Mouse (Mus musculus): ENCODE results near the gene Scn8a. TPM values are rescaled to one million over a fixed set of nuclear protein-coding genes. Genes with fewer than 3 reads are reported as not detected.
A peak's percentile ranks its signal among the peaks of the same experiment; 100 is the strongest.

Gene Scn8a
- polyA plus RNA-seq, 1 experiment from 2014 or later: 0.59 TPM

DNA sequence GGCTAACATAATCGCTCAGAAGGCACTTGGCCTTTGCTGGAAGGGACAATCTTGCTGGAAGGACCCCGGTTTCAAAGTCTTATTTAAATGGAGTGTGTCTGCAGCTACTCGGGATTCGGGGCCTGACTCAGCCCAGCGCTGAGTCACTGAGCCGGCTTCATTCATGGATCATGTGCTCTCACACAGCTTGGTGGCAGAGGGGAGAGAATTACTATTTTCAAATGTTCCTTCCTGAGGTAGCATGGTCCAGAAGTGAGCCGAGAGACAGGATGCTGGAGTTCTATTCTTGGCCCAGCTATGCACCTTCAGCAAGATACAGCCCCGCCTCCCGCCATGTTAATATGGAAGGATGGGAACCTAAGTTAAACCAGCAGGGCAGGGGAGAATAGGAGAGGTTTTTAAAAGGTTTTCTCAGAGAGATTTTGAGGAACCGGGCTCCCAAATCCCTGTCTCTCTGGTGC lies 40.8 kb downstream of the Scn8a start:
- WGBS: 72% methylated on average over 10 of the region's 10 CpGs
- Histone ChIP-seq H3K36me3 (ENCODE audit: control insufficient read depth, insufficient read depth) (no peaks in the 10 kb centered on the region), H3K27ac (ENCODE audit: low read depth, low read length) (no peak overlapping the region), H3K9me3 (ENCODE audit: control insufficient read depth) (no peaks in the 10 kb centered on the region), H3K4me3 (ENCODE audit: low read depth, low read length) (no peak overlapping the region), H3K9ac (ENCODE audit: low read depth, low read length) (no peak overlapping the region), H3K4me2 (replicated peaks; ENCODE audit: low read depth) (no peak overlapping the region), H3K4me1 (replicated peaks; ENCODE audit: control insufficient read depth, insufficient read depth, low read length) (no peaks in the 10 kb centered on the region), H3K27me3 (replicated peaks; ENCODE audit: control insufficient read depth, insufficient read depth, low read length) (no peaks in the 10 kb centered on the region)
- ATAC-seq: no peak
- TF ChIP-seq CTCF (IDR thresholded peaks at IDR 0.05; ENCODE audit: low read depth): no peak

DNA sequence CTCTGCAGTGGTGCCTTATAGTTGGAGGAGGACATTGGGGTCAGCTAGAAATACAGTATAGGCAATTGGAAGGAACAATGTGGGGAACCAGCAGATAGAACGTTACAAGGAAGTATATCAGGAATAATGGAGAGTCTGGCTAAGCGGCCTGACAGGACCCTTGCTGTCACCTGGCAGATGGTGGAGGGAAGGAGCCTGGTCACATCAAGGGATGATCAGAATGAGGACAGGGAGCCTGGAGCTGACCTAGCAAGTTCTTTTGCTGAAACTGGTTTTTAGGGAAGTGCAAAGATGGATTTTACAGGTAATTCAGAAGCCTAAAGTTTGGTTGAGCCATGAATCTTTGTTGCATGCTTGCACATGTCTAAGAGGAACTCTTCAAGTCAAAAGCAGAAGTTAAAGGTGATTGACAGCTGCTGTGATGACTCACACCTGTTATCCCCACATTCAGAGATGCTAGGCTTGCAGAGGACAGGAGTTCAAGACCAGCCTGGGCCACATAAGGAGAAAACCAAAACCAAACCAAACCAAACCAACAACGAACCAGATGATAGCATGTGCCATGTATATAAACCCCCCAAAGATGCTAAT lies 43.1 kb downstream of the Scn8a start:
- Histone ChIP-seq H3K4me1 (replicated peaks; ENCODE audit: control insufficient read depth, insufficient read depth, low read length) (no peaks in the 10 kb centered on the region), H3K9ac (ENCODE audit: low read depth, low read length) (no peak overlapping the region), H3K27me3 (replicated peaks; ENCODE audit: control insufficient read depth, insufficient read depth, low read length) (no peaks in the 10 kb centered on the region), H3K9me3 (ENCODE audit: control insufficient read depth) (no peaks in the 10 kb centered on the region), H3K27ac (ENCODE audit: low read depth, low read length) (no peak overlapping the region), H3K4me2 (replicated peaks; ENCODE audit: low read depth) (no peak overlapping the region), H3K4me3 (ENCODE audit: low read depth, low read length) (no peak overlapping the region), H3K36me3 (ENCODE audit: control insufficient read depth, insufficient read depth) (no peaks in the 10 kb centered on the region)
- WGBS: 85% methylated on average over 3 of the region's 3 CpGs
- no peak for TF ChIP-seq CTCF (IDR thresholded peaks at IDR 0.05; ENCODE audit: low read depth)
- ATAC-seq: no peak

DNA sequence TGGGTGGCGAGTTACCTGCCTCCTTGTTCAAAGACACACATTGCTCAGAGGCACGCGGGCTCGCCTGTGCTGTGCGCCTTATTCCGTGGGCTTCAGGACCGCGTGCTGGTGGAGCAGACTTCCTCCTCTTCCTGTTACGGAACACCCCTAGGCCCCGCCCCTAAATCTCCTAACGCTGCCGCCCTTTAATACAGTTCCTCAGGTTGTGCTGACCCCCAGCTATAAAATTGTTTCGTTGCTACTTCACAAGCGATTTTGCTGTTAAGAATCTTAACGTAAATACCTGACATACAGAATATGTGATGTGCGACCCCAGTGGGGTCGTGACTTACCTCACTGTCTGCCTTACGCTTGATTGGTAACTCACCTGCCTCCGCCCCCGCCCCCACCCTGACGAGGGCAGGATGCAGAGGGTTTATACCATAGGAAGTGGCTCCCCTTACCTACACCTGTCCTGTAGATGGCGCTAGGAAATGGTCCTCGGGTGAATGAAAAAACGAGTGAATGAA lies 45.1 kb downstream of the Scn8a start:
- peak; percentile 79 for ATAC-seq
- Histone ChIP-seq H3K27ac (ENCODE audit: low read depth, low read length) (no peak overlapping the region), H3K9me3 (ENCODE audit: control insufficient read depth) (no peaks in the 10 kb centered on the region), H3K27me3 (replicated peaks; ENCODE audit: control insufficient read depth, insufficient read depth, low read length) (no peaks in the 10 kb centered on the region), H3K9ac (ENCODE audit: low read depth, low read length) (no peak overlapping the region), H3K4me3 (ENCODE audit: low read depth, low read length) (peak overlapping the region; percentile 23), H3K4me2 (replicated peaks; ENCODE audit: low read depth) (peak overlapping the region; percentile 63), H3K36me3 (ENCODE audit: control insufficient read depth, insufficient read depth) (no peaks in the 10 kb centered on the region), H3K4me1 (replicated peaks; ENCODE audit: control insufficient read depth, insufficient read depth, low read length) (no peaks in the 10 kb centered on the region)
- TF ChIP-seq CTCF (IDR thresholded peaks at IDR 0.05; ENCODE audit: low read depth): peak; percentile 76
- 2% methylated on average over 24 of the region's 24 CpGs for WGBS

DNA sequence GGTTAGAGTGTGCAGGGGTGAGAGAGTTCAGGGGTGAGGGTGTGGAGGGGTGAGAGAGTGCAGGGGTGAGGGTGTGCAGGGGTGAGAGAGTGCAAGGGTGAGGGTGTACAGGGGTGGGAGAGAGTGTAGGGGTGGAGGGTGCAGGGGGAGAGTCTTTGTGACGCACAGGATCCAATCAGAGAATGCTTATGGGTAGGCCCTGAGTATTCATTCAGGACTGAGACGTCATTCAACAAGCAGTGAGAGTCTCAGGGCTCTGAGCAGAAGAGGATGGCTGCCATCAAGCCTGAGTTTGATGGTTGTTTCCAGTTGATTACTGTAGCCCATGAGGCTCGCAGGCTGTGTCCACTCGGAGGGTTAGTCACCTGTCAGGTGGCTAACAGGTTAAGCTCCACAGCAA lies 48.4 kb downstream of the Scn8a start:
- no peaks in the 10 kb centered on the region for H3K9me3 ChIP-seq (ENCODE audit: control insufficient read depth)
- no peak for TF ChIP-seq CTCF (IDR thresholded peaks at IDR 0.05; ENCODE audit: low read depth)
- H3K27ac ChIP-seq (ENCODE audit: low read depth, low read length): no peak overlapping the region
- H3K4me3 ChIP-seq (ENCODE audit: low read depth, low read length): no peak overlapping the region
- 45% methylated on average over 4 of the region's 4 CpGs for WGBS
- H3K27me3 ChIP-seq (replicated peaks; ENCODE audit: control insufficient read depth, insufficient read depth, low read length): no peaks in the 10 kb centered on the region
- no peak overlapping the region for H3K9ac ChIP-seq (ENCODE audit: low read depth, low read length)
- no peak for ATAC-seq
- H3K36me3 ChIP-seq (ENCODE audit: control insufficient read depth, insufficient read depth): no peaks in the 10 kb centered on the region
- H3K4me2 ChIP-seq (replicated peaks; ENCODE audit: low read depth): no peak overlapping the region
- H3K4me1 ChIP-seq (replicated peaks; ENCODE audit: control insufficient read depth, insufficient read depth, low read length): no peaks in the 10 kb centered on the region

DNA sequence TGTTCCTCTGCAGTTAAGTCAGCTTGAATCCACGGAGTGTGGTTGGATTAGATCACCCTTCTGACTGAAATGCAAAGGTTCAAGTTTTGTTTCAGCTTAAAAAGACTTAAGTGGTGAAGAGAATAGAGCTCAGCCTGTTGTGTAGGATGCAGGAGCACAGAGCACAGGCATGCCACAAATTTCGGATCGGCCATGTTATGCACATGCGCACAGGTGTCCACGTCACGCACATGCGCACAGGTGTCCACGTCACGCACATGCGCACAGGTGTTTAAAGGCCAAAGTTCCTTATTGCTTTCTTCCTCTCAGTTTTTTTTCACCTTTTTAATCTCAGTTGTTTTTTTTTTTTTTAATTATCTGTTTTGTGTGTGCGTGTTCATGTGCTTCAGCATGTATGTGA lies 52.6 kb downstream of the Scn8a start:
- Histone ChIP-seq H3K4me2 (replicated peaks; ENCODE audit: low read depth) (no peak overlapping the region), H3K27me3 (replicated peaks; ENCODE audit: control insufficient read depth, insufficient read depth, low read length) (no peaks in the 10 kb centered on the region), H3K9me3 (ENCODE audit: control insufficient read depth) (no peaks in the 10 kb centered on the region), H3K27ac (ENCODE audit: low read depth, low read length) (no peak overlapping the region), H3K36me3 (ENCODE audit: control insufficient read depth, insufficient read depth) (no peaks in the 10 kb centered on the region), H3K9ac (ENCODE audit: low read depth, low read length) (no peak overlapping the region), H3K4me3 (ENCODE audit: low read depth, low read length) (no peak overlapping the region), H3K4me1 (replicated peaks; ENCODE audit: control insufficient read depth, insufficient read depth, low read length) (no peaks in the 10 kb centered on the region; the same call in 1 of the 2 replicates)
- WGBS: 94% methylated on average over 11 of the region's 11 CpGs
- TF ChIP-seq CTCF (IDR thresholded peaks at IDR 0.05; ENCODE audit: low read depth): no peak
- no peak for ATAC-seq

DNA sequence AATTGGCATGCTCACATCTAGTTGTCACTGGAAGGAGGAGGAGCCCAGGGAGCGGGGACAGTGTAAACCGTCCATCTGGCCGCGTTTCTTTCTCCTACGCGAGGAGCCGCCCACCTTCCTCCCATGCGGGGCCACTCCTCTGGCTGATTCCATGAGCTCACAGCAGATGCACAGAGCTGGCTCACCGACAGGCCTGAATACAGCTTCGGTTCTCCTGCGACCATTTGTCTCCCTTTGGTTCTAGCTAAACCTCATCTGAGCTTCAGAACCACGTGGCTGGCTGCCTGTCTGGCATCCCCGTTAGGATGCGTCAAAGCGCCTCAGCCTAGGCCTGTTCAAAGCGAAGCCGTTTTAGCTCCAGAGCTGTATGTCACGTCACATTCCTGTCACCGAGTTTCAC lies 53.8 kb downstream of the Scn8a start:
- Histone ChIP-seq H3K27ac (ENCODE audit: low read depth, low read length) (no peak overlapping the region), H3K27me3 (replicated peaks; ENCODE audit: control insufficient read depth, insufficient read depth, low read length) (no peaks in the 10 kb centered on the region), H3K9me3 (ENCODE audit: control insufficient read depth) (no peaks in the 10 kb centered on the region), H3K4me3 (ENCODE audit: low read depth, low read length) (no peak overlapping the region), H3K36me3 (ENCODE audit: control insufficient read depth, insufficient read depth) (no peaks in the 10 kb centered on the region), H3K4me2 (replicated peaks; ENCODE audit: low read depth) (no peak overlapping the region), H3K4me1 (replicated peaks; ENCODE audit: control insufficient read depth, insufficient read depth, low read length) (no peaks in the 10 kb centered on the region; the same call in 1 of the 2 replicates), H3K9ac (ENCODE audit: low read depth, low read length) (no peak overlapping the region)
- 27% methylated on average over 19 of the region's 19 CpGs for WGBS
- no peak for ATAC-seq
- no peak for TF ChIP-seq CTCF (IDR thresholded peaks at IDR 0.05; ENCODE audit: low read depth)
